Mouse (Mus musculus) small intestine, adult 2 months (tissue): ENCODE measurements at regions not wholly inside any gene's neighbourhood (a gene's known extent, or its start where the extent isn't known, plus 50 kb on each side); places are given as distances from the start of the nearest gene placed in this dataset.

Experiments
- CTCF ChIP-seq: fragments of 200-500 bp; IDR thresholded peaks from 2 replicates; pipeline ENCODE4 v1.5.1; 2012; ENCODE audit warnings: low read depth, mild to moderate bottlenecking, control low read depth, inconsistent platforms, low read length, moderate library complexity, mixed read lengths; ENCODE audit not compliant: insufficient replicate concordance, insufficient read length; ENCODE audit errors: extremely low read depth
- POLR2A ChIP-seq: fragments of 200-500 bp; IDR thresholded peaks from 2 replicates; pipeline ENCODE4 v1.6.1; 2012; ENCODE audit warnings: low read depth, mild to moderate bottlenecking, control low read depth, inconsistent platforms, low read length, moderate library complexity

DNA sequence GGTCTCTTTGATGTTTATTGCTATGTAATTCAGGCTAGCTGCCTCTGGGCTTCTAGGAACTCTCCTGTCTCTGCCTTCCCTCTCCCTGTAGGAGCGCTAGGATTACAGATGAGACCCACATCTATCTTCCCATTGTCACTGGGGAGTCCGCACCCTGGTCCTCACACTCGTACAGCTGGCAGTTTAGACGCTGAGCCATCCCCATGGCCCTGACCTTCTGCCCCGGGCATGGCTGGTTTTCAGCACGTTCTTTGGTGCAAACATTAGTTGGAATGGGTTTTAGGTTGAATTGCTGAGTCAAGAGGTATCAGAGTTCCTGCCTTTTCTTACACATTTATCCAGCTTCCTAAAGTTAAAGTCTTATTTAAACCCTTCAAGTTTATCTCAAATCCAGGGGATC lies 79.7 kb upstream of the Mgmt start:
- TF ChIP-seq POLR2A, result no peak
- no peak for TF ChIP-seq CTCF
